Mouse (Mus musculus): ENCODE data around the gene Rplp0. TPM values are rescaled to one million over a fixed set of nuclear protein-coding genes. Genes with fewer than 3 reads are reported as not detected.
A peak's percentile ranks its signal among the peaks of the same experiment; 100 is the strongest.

Rplp0 gene
- total RNA-seq, 2 experiments from 2014 or later = 208 to 218 TPM

DNA sequence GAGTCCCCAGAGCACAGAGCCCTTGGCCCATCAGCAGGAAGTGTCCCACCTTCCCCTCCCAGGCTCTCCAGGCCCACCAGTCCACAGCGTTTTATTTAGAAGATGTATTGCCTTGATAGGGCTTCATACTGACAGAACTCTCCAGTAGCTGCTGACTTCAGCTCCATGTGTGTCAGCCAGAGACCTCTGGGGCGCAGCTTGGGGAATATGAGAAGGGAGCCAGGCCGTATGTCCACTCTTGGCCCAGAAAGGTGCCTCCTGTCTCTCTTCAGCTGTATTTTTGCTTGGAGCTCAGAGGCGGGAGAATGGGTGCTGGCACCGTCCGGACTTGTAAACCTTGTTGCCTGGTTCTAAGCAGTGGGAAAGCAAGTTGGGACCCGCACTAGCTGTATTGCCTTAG is 11.8 kb upstream of the Rplp0 start:
- no peak for DNase-seq (ENCODE audit: low spot score in 2 of 2)
- intact Hi-C loops (cut with DNase I) = no loop called here

DNA sequence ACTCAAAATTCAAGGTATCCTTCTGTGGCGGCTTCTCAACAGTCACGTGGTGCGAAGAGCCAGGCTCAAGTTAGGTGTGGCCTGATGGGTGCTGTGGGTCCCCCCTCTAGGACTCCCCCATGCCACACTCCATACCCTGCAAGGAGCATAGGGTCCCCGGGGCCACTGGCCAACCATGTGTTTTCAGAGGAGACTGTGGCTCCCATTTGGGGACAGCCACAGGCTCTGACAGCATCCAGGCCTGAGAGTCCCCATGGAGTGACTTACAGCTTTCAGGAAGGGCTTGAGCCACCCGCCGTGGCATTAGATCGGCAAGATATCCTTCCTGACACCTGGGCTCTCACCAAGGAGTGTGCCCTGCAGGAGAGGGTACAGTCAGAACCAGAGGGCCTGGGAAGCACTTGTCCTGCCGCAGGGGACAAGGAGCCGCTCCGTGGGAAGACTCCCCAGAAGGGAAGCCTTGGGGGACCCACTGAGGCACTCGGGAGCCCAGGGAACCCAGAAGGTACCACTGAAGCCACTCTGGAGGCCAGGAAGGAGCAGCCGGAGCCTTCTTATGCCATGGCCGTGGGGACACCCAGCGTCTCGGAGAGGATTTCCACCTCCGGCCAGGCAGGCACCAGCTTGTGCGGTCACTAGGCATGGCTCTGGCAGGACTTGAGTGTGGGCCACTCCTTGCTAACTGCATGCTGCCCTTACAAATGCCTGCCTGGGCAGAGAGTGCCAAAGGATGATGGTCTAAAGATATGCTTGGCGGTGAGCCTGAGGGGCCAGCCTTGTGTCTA is 10.6 kb upstream of the Rplp0 start:
- intact Hi-C loops (cut with DNase I) = no loop called here
- no peak for DNase-seq (ENCODE audit: low spot score in 2 of 2)

DNA sequence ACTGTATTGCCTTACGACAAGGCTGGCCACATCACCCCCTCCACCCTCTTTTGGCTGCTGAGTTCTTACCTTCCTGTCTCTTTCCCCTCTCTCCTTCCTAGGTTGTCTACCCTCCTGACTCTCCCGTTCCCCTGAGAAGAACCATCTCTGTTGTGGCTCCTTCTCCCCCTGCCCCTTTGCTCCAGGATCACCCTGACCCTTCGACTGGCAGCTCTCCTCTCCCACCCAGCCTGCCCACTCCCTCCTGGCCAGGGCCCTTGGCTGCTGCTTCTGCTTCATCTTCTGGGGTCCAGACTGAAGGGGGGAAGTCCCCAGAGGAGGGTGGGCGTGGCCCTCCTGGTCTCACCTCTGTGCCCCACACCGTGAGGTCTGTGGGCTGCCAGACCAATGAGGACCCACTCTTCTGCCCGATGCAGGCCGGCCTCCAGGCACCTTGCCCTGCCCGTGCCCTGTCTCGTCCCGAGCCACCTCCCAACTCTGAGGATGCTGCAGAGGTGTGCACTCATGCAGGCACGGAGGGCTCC is 8.7 kb upstream of the Rplp0 start:
- DNase-seq (ENCODE audit: low spot score in 2 of 2) = no peak
- intact Hi-C loops (cut with DNase I) = no loop called here

DNA sequence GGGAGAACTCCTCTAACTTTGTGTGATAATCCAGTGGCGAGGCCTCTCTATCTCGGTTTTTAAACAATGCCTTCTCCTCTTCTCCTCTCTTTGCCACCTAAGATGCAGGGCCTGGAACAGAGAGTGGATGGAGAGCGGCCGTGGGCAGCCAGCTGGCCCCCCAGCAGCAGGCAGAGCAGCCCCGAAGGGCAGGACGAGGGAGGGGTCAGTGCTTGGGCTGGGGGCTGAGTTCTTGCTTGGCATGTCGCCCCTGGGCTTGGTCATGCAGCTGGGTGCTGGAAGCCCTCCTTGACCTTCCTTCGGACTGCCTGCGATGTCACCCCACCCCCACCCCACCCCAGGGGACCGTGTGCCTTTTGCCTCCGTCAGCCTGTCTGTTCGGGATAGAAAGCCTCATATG is 7.9 kb upstream of the Rplp0 start:
- intact Hi-C loops (cut with DNase I) = no loop called here
- no peak for DNase-seq (ENCODE audit: low spot score in 2 of 2)

DNA sequence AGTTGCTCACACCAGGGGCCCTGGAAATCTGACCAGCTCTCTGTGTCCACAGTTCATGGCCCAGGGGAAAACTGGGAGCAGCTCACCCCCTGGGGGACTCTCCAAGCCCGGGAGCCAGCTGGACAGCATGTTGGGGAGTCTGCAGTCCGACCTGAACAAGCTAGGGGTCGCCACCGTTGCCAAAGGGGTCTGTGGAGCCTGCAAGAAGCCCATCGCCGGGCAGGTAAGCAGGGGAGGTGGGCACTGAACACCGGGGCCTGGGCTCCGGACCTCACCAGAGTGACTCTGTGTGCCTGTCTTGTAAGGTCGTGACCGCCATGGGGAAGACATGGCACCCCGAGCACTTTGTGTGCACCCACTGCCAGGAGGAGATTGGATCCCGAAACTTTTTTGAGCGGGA is 7.5 kb upstream of the Rplp0 start:
- no peak for DNase-seq (ENCODE audit: low spot score in 2 of 2)
- intact Hi-C loops (cut with DNase I) = no loop called here

DNA sequence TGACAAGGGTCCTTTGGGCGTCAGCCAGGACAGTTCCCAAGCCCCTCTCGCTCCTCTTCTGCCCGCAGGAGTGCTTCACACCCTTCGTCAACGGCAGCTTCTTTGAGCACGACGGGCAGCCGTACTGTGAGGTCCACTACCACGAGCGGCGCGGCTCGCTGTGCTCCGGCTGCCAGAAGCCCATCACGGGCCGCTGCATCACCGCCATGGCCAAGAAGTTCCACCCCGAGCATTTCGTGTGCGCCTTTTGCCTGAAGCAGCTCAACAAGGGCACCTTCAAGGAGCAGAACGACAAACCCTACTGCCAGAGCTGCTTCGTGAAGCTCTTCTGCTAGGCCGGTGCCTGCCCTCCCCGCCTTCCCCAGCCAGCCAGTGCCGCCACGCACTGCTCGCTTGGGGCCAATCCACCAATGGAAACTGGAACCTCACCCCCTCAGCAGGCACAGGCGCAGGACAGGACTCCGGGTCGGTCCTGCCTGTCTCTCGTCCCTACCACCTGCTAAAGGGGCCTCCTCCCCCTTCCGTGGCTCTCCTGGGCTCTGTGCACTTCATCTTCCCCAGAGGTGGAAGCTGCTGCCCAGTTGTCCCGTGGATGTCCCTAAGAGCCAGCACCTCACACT is 5.4 kb upstream of the Rplp0 start:
- intact Hi-C loops (cut with DNase I) = no loop called here
- no peak for DNase-seq (ENCODE audit: low spot score in 2 of 2)

DNA sequence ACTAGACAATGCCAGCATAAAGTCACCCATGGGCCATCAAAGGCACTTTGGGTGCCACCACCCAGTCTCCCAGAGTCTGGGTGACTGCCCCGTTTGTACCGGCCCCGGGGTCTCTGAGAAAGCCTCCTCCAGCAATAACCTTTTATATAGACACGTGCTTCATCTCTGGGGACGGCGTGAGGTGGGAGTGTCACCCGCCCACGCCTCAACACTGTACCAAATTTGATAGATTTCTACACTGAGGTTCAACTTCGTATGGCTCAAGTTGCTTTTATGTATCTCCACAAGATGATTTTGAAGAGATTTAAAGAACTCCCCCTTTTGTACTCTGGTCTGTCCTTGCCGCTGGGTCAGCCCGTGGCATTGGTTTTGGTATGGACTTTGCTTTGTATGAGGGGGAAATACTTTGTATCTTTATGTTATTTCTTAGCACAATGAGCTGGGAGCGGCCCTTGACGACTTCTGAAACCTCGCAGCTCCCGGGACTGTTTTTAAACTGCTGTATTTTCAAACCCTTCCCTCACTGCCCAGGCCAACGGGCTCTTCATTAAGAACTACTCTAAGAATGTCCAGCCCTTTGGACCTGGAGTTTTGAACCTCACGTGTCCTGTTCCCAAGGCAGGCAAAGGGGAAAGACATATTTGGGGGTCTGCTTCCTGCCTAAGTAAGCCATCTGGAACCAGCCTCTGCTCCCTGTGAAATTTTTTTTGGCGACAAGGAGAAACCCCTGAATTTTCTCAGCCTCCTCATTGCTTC is 4.6 kb upstream of the Rplp0 start:
- intact Hi-C loops (cut with DNase I) = no loop called here
- no peak for DNase-seq (ENCODE audit: low spot score in 2 of 2)

DNA sequence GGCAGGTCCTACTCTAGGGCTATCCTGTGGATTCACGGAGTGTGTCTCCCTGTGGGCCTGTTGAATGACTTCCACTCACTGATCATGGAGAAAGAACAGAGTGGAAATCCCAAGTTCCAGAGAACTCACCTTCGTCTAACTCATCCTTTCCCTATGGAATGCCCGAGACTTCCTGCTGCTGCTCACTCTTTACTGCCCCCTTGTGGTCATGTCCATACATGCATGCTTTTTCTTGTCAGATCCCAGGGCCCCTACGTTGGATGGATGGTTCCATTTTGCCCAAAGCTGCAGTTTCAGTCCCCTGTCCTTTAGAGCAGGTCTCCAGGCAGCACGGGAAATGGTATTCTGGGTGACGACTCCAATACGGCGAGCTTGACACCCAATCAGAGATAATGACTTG is 3.0 kb upstream of the Rplp0 start:
- intact Hi-C loops (cut with DNase I) = no loop called here
- DNase-seq (ENCODE audit: low spot score in 2 of 2) = peak; percentile 76 to 79

DNA sequence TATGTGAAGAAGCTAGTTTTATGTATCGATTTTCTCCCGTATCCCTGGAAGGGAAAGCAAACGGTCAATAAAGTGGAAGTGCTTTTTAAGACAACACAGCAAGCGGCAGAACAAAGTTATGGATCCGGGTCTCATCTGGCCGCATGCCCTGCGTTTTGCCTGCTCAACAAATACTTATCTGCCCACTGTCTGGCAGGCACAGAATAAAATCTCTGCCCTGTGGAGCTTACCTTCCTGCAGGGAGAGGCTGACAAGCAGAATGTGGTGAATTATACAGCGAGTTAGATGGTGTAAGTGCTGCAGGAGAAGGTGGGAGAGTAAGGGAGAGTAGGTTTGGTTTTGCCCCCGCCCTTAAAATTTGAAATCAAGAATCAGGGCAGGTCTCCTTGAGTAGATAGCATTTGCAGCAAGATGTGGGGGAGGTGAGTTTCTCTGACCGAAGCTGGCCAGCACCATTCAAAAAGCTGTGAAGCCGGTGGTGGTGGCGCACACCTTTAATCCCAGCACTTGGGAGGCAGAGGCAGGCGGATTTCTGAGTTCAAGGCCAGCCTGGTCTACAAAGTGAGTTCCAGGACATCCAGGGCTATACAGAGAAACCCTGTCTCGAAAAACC is 979 bp upstream of the Rplp0 start:
- no peak for DNase-seq (ENCODE audit: low spot score in 2 of 2)
- intact Hi-C loops (cut with DNase I) = no loop called here

DNA sequence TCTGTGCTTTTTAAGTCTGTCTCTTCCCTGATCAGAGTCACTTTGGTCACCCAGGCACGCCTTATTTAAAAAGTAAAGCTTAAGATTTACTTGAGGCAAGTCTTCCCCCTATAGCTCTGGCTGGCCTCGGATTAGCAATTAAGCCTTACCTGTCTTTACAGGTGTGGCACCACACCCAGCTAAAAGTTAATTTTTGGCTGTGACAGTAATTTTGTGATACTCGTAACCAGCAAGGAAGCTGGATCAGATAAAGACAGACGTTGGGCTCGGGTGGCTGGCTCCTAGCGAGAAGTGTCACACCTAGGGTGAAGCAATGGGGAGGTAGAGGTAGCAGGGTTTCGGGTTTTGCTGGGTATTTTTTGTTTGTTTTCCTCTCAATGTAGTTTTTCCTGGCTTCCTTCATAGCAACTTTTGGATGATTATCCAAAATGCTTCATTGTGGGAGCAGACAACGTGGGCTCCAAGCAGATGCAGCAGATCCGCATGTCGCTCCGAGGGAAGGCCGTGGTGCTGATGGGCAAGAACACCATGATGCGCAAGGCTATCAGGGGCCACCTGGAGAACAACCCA is 1.2 kb downstream of the Rplp0 start:
- intact Hi-C loops (cut with DNase I) = no loop called here
- no peak for DNase-seq (ENCODE audit: low spot score in 2 of 2)

DNA sequence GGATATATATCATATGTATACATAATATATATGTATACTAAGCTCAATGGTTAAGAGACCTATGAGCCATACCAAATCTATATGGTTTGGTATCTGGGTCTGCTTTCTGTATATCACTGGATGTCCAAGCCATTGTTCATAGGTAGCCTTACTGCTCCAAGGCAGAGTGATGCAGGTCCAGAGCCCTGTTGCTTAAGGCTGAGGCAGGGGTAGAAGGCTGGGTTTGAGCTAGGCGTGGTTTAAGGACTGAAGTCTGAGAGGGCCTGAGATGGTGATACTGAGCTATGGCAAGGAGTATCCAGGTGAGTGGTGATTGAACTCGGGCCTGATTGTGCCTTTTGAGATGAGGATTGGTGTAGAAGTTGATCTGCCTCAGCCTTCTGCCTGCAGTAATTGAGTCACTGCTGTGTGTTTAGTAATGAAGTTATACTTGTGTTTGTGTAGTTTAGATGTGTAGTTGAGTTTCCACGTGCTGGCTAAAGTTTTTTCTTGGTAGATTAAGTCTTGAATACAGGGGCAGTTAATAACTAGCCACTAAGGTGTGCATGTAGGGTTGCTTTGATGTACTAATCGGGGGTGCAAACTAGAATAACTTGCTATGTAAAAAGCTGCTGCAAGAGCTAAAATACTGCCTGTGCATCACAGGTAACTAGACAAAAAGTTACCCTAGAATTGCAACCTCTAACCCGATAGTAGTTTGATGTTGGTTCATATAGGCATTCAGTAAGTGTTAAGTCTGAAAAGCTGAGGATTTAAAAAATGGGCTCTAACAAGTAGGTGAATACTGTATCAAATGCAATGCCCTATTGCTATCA is 4.7 kb downstream of the Rplp0 start:
- DNase-seq (ENCODE audit: low spot score in 2 of 2) = no peak
- intact Hi-C loops (cut with DNase I) = no loop called here

DNA sequence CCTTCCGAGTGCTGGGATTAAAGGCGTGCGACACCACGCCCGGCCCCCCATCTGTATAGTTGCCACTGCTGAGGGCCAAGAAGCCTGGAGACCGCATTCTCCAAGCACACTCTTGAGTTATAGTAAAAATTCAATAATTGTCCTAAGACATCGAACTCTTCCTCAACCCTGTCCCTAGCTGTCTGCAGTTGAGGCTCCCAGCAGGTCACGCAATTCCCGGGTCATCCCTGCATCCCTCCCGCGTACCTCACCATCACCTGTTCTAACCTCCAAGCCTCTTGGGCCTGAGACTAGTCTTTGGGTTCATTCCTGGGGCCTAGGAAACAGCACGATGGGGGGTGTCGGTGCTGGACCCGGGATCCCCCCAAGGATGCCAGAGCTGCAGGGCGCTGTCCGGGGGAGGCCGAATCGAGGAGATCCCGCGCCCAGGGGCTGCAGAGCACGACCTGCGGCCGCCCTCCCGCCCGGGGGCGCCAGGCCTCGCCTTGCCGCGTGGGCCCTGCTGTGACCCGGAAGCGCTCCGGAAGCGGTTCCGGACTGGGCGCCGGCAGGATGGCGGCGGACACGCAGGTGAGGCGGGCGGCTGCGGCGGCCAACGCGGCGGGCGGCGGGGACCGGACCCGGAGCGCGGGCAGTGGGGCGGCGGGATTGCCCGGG is 5.6 kb downstream of the Rplp0 start, which contains the start of gene Gcn1l1:
Gcn1l1 (plus strand) TSS at position 518 of the 657 bp plus-strand sequence.
- intact Hi-C loops (cut with DNase I) = no loop called here
- peak; percentile 71 to 83 for DNase-seq (ENCODE audit: low spot score in 2 of 2)

DNA sequence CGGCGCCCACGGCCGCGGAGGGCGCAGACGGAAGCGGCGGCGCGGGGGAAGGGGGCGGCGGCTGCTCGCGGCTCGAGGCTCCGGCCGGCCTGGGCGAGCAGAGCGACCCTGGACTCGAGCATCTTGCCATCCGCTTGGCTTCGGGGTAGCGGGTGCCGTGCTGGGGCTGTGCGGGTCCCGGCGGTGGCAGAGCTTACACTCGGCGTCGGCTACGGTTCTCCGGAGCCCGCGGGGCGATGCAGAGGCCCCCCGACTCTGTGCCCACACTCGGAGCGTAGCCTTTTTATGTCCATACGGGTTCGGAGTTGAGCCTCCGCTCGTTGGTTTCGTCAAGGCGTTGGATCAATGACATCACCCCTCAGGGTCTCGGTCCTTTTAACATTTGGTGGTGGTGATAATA is 6.1 kb downstream of the Rplp0 start:
- peak in 1 of 2 experiments; percentile 19 for DNase-seq (ENCODE audit: low spot score in 2 of 2)
- intact Hi-C loops (cut with DNase I) = no loop called here

DNA sequence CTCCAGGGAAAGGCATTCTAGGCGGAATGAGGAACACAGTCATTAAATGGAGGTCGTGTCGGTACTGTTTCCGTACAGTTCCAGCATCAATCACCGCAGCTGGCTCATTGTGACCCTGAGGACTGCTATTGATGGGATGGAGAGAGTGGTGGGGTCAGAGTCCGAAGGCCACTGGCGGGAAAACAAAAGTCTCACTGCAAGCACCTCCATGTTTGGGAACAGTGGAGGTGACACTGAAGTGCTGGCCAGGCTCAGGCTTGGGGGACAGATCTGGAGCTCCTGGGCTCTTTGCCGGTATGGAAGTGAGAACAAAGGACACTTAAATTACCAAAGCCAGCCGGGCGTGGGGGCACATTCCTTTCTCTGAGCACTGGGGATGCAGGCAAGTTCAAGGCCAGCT is 9.4 kb downstream of the Rplp0 start:
- intact Hi-C loops (cut with DNase I) = no loop called here
- no peak for DNase-seq (ENCODE audit: low spot score in 2 of 2)

DNA sequence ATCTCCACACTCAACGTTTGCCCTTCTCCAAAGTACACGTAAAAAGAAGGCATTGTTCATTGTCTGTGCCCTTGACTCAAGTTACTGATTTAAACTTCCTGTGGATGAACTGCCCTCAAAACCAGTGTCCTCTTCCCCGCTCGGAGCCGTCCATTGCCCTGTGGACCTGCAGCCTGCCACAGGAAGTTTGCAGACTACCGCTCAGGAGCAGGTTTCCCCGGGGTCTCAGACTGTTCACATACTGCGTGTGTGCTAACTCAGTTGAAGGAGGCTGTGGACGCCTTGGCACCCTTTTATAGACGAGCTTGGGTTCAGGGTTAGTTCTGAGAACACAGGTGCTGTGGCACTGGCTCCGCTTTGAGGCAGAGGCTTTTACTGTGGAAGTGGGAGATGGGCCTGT is 10.0 kb downstream of the Rplp0 start:
- no peak for DNase-seq (ENCODE audit: low spot score in 2 of 2)
- intact Hi-C loops (cut with DNase I) = no loop called here

DNA sequence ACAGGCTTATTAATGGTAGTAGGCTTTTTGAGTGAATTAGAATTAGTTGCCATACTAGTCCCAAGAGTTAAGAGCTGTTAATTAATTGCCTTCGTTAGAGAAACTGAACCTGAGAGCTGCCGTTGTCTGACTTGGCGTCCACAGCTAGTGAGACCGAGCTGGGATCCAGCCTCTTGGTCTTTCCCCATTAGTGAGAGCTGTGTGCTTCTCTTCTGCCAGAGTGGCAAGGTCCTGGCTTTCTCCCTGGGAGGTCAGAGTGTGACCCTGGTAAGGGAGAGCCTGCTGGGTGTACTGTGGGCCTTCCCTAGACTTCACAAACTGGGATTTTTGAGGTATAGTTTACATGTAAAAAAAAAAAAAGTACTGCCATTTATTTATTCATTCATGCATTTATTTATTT is 10.5 kb downstream of the Rplp0 start:
- no peak for DNase-seq (ENCODE audit: low spot score in 2 of 2)
- intact Hi-C loops (cut with DNase I) = loop anchor here (5.0 kb wide), 1 partner anchor 63 kb away; the partner anchor contains the start of gene Rab35

DNA sequence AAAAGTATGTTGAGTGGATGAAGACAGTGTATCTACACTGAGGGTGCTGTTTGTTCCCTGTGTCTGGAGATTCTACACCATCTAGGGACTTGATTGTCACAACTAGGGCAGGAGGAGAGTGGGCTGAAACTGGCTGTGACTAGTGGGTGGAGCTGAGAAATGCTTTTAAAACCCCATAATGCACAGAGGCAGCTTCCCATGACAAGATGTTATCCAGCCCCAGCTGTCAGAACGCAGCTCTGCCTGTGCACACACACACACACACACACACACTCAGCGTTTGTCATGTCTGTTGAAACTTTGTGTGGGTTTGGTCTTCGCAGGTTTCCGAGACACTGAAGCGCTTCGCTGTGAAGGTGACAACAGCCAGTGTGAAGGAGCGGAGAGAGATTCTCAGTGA is 11.8 kb downstream of the Rplp0 start:
- DNase-seq (ENCODE audit: low spot score in 2 of 2) = peak; percentile 61 to 93
- intact Hi-C loops (cut with DNase I) = loop anchor here (5.0 kb wide), 1 partner anchor 61 kb away; the partner anchor contains the start of gene Rab35

Data from left cerebral cortex, postnatal 25 days (tissue).